Mouse (Mus musculus) cerebellum, adult 2 months (tissue): ENCODE measurements around the gene Tmem79. TPM values are rescaled to one million over a fixed set of nuclear protein-coding genes. Genes with fewer than 3 reads are reported as not detected.

ENCODE experiments used
- DNase-seq, 2 experiments: peaks; one replicate each; pipeline ENCODE4 v3.0.0; 2021
- H3K27ac ChIP-seq: fragments of 200-500 bp; 2 replicates; pipeline ENCODE4 v1.5.1; 2012; ENCODE audit warnings: low read length, control low read depth, inconsistent platforms; ENCODE audit not compliant: insufficient read depth
- H3K27me3 ChIP-seq: fragments of 200-500 bp; 2 replicates; pipeline ENCODE4 v1.6.1; 2012; ENCODE audit warnings: inconsistent platforms, mild to moderate bottlenecking, low read length, moderate library complexity; ENCODE audit not compliant: control insufficient read depth, insufficient read depth
- H3K4me1 ChIP-seq: fragments of 200-500 bp; 2 replicates; pipeline ENCODE4 v1.6.1; 2011; ENCODE audit warnings: low read length; ENCODE audit not compliant: control insufficient read depth, insufficient read depth
- H3K4me3 ChIP-seq: fragments of 200-500 bp; replicated peaks from 2 replicates; pipeline ENCODE3; 2011; ENCODE audit warnings: mild to moderate bottlenecking, low read depth, low read length, control low read depth; ENCODE audit not compliant: insufficient read depth
- CTCF ChIP-seq: fragments of 200-500 bp; IDR thresholded peaks from 2 replicates; pipeline ENCODE4 v1.5.1; 2011; ENCODE audit warnings: low read depth, mild to moderate bottlenecking, control low read depth, low read length, moderate library complexity, borderline replicate concordance; ENCODE audit not compliant: insufficient read depth
- POLR2A ChIP-seq: fragments of 200-500 bp; IDR thresholded peaks from 2 replicates; pipeline ENCODE4 v1.6.1; 2011; ENCODE audit warnings: low read length, control low read depth, borderline replicate concordance; ENCODE audit not compliant: insufficient read depth
- WGBS: fragments of 180-500 bp; shearing (Covaris S2); methylation state at CpG from one replicate; pipeline ENCODE4 v1.1.7; 2018; 5-methylcytosine and 5-hydroxymethylcytosine counted together
- polyA plus RNA-seq: library from polyadenylated mRNA; depleted of rRNA; stranded (reverse); fragments of >200 nt; gene quantifications from 2 replicates; pipeline ENCODE4 v1.2.3, GENCODE M21; 2012

The Tmem79 gene
- polyA plus RNA-seq, 1 experiment: 1.3 TPM

DNA sequence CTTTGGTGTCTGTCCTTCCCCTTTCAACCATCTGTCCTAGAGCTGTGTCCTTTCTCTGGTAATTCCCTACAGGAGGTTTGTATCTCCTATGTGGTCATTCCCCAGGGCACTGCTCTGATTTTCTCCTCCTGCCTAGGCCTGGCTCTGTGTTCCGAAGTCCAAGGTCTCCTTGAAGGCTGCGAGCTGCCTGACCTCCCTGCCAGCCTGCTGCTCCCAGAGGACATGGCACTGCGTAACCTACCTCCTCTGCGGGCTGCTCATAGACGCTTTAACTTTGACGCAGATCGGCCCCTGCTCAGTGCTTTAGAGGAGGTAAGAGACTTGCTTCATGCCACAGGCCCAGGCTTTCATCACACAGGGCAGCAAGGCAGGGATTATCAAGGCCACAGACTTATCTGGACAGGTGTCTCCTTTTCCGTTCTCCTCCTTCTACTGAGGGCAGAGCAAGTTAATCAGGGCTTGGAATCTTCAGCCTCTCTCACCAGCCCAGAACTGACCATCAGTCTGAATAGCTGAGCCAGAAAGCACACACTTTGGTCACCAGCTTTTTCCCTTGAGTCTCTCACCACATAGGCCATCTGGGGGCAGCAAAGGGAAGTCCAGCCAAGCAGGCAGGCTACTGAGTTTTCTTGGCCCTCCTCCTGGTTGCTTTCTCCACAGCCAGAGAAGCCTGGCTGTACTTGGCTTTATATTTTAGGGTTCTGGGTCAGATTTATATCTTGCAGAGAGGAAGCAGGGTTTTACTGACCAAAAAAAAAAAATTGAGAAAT lies 18.6 kb upstream of the Tmem79 start:
- Histone ChIP-seq H3K27me3 (no peaks in the 10 kb centered on the region), H3K27ac (peak overlapping the region; percentile 47; the same call in 1 of the 2 replicates), H3K4me3 (no peak overlapping the region), H3K4me1 (peaks cover 25% of the 10 kb centered on the region)
- peak; percentile 54 to 70 for DNase-seq
- 82% methylated on average over 8 of the region's 8 CpGs for WGBS
- TF ChIP-seq CTCF (peak; percentile 37; the same call in 1 of the 2 replicates), POLR2A (no peak)

DNA sequence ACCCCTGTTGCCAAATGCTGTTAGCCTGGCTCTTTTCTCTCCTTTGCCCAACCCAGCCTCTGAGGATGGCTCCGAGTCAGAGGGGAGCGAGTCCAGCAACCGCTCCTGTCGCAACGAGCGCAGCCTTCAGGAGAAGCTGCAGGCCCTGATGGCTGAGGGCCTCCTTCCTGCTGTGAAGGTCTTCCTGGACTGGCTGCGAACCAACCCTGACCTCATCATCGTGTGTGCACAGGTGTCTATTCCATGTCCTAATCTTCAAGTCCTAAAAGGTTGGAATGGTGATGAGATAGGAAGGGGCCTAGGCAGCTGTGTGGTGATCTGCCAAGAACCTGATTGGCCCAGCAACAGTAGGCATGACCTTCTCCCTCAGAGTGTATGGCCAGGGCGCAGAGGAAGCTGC lies 17.0 kb upstream of the Tmem79 start:
- 23% methylated on average over 9 of the region's 9 CpGs for WGBS
- H3K27me3 ChIP-seq: no peaks in the 10 kb centered on the region
- TF ChIP-seq POLR2A: no peak
- no peak for TF ChIP-seq CTCF
- H3K4me3 ChIP-seq: no peak overlapping the region
- DNase-seq: peak; percentile 75 to 82
- peaks cover 25% of the 10 kb centered on the region for H3K4me1 ChIP-seq
- peak overlapping the region; percentile 26; the same call in 1 of the 2 replicates for H3K27ac ChIP-seq

DNA sequence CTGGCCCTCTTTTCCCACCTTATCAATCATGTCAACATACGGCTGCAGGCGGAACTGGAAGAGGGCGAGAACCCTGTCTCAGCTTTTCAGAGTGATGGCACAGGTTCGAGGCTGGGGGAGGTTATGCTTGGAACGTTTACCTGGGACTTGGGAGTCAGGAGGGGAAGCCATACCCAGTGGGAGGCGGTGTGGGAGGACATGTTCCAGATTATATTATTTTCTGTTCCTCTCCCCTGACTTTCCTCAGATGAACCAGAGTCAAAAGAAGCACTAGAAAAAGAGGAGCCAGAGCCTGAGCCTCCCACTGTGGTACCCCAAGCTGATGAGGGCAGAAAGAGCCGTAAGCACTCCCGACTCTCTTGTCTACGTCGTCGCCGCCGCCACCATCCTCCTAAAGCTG lies 14.8 kb upstream of the Tmem79 start:
- Histone ChIP-seq H3K4me1 (peaks cover 25% of the 10 kb centered on the region), H3K27ac (no peak overlapping the region), H3K4me3 (no peak overlapping the region), H3K27me3 (no peaks in the 10 kb centered on the region)
- WGBS: 90% methylated on average over 13 of the region's 13 CpGs
- TF ChIP-seq CTCF (no peak), POLR2A (no peak)
- no peak for DNase-seq

DNA sequence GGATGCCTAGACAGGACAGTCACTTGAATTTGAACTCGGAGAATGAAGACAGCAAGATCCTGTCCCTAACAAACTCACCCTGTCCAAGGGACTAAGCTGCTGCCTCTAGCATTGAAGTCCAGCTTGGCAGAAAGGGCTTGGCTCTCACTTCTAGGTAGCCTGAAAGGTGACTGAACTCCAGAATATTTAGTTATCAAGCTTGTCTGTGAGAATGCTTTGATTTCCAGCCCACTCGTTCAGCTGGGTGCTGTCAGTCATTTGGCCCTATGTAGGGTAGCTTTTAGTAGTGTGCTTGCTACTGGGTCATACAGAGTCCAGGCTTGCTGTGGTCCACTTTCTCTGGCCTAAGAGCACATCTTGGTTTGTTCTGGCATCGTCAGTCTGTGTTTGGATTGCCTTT lies 3.1 kb upstream of the Tmem79 start:
- WGBS: 51% methylated on average over 3 of the region's 3 CpGs
- no peak for TF ChIP-seq CTCF
- no peak for TF ChIP-seq POLR2A
- no peak for DNase-seq
- Histone ChIP-seq H3K4me3 (no peak overlapping the region), H3K4me1 (peaks cover 6% of the 10 kb centered on the region), H3K27ac (no peak overlapping the region), H3K27me3 (no peaks in the 10 kb centered on the region)

DNA sequence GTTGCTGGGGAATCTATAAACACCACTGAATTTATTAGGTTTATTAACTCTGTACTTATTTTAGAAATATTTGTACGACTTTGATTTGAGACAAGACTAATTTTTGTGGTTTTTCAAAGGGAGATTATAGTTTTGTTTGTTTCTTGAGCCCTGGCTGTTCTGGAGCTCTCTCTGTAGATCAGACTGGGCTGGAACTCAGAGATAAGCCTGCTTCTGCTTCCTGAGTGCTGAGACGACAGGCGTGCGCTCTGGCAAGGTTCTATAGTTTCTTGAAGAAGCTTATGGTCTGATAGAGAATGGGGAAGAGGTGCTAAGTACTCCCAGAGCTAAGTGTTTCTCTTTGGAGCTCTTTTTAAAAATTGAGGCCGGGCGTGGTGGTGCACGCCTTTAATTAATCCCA lies 2.4 kb upstream of the Tmem79 start:
- DNase-seq: no peak
- TF ChIP-seq POLR2A (no peak), CTCF (no peak)
- Histone ChIP-seq H3K4me1 (peaks cover 6% of the 10 kb centered on the region), H3K27ac (no peak overlapping the region), H3K27me3 (no peaks in the 10 kb centered on the region), H3K4me3 (no peak overlapping the region)
- 93% methylated on average over 7 of the region's 7 CpGs for WGBS

DNA sequence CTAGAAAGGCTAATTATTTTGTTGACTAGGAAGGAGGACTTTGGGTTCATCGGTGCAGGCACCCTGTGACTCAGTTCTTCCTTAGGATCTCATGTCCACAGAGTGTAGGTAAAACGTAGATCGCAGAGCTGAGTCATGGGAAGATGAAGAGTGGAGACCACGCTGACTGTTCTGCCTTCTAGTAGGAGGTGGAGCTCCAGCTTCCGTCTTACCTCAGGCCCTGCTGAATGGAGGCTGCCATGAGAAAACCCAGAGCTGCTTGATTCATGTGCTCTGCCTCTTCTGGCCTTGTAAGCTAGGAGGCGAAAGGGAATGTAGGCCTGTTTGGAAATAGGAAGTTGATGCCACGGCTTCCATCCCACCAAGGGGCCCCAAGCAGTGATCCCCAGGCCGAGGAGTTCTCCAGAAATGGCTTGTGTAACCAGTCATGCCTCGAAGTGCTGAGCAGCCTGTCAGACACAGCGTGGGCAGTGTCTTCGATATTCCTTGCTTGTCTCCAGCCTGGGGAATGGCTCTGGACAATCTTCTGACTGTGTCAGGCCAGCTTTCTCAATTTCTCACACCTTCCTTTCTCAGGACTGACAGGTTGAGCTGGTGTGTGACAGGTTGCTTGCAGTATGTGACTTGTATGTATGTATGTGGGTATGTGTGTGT lies 1.5 kb upstream of the Tmem79 start:
- H3K27me3 ChIP-seq: no peaks in the 10 kb centered on the region
- 51% methylated on average over 11 of the region's 11 CpGs for WGBS
- H3K4me3 ChIP-seq: peak overlapping the region; percentile 24
- H3K27ac ChIP-seq: no peak overlapping the region
- TF ChIP-seq CTCF: no peak
- no peak for TF ChIP-seq POLR2A
- H3K4me1 ChIP-seq: peaks cover 6% of the 10 kb centered on the region
- DNase-seq: no peak

DNA sequence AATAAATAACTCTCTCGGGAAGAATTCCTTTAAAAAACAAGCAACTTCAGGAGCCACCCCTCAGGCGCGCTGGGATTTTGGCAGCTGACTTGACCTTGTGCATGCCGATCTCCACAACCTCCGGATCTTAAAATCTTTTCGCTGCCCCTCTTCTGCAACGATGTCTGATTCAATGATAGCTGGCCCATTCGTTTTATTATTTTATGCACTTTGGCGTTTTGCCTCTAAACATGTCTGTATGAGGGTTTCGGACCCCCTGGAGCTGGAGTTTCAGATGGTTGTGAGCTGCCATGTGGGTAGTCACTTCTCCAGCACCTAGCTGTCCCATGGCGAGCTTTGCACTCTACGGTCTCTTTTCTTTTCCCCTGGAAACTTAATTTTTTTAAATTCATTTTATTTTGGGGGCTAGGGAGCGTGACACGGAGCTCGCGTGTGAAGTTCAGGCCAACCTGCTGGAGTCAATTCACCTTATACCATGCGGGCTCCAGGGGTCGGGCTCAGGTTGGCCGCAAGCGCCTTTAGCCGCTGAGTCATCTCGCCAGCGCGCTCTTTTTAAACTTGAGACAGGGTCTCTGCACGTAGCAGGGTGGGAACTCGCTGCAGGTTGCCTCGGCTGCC lies 403 bp downstream of the Tmem79 start:
- no peak for DNase-seq
- H3K27me3 ChIP-seq: no peaks in the 10 kb centered on the region
- peak overlapping the region; percentile 71 for H3K27ac ChIP-seq
- WGBS: under 1% methylated on average over 27 of the region's 27 CpGs
- peaks cover 6% of the 10 kb centered on the region for H3K4me1 ChIP-seq
- peak overlapping the region; percentile 84 for H3K4me3 ChIP-seq
- TF ChIP-seq POLR2A: no peak
- no peak for TF ChIP-seq CTCF

DNA sequence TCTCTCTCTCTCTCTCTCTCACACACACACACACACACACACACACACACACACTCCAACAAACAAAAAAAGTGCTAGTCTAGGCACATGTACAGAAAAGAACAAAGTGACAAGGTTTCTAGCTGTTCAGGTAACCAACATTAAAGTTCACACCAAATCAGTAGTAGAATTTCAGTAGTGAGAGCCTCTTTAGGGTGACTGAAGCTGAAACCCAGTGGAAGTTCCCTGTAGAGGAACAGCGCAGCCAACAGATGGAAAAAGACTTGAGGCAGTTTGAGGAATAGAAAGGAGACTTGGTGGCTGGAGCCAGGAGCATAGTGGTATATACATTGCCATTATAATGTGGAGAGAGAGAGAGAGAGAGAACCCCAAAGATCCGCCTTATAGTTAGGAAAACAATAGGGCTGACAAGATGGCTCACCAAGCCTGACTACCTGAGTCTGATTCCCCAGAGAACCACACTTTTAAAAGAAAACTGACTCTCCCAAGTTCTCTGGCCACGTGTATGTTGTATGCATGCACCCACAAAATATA lies 979 bp downstream of the Tmem79 start:
- TF ChIP-seq CTCF (no peak), POLR2A (no peak)
- H3K27me3 ChIP-seq: no peaks in the 10 kb centered on the region
- no peak overlapping the region for H3K27ac ChIP-seq
- WGBS: 28% methylated on average over 3 of the region's 3 CpGs
- no peak for DNase-seq
- H3K4me1 ChIP-seq: peaks cover 6% of the 10 kb centered on the region
- peak overlapping the region; percentile 84 for H3K4me3 ChIP-seq
